Mouse (Mus musculus): Measurements from ENCODE around the gene Adat1.

DNA sequence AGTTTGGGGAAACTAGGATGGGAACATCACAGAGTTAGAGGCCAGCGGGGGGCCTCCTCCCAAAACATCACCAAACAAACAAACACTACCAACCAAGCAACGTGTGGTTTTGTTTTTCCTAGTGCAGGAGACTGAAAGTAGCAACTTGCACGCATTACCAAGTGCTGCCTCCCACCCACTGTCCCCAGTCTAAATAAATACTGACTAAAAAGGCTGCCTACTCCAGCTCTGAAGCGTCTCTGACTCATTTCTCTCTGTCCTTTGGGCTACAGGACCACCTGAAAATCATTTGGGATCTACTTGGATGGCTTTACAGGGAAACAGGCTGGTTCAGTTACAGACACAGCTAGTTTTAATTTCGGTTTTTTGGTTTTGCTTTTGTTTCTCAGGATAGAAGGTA lies 27.8 kb downstream of the Adat1 start:
- TF ChIP-seq CTCF (IDR thresholded peaks at IDR 0.05; ENCODE audit: control insufficient read depth, insufficient read depth, low read length) (no peak), POLR2A (IDR thresholded peaks at IDR 0.05; ENCODE audit: borderline replicate concordance, control insufficient read depth, low read depth, low read length) (no peak)

Data from bone marrow, adult 2 months (tissue).